Mouse (Mus musculus) limb, embryonic 15.5 days (tissue): ENCODE results near the gene Nsmce3. TPM values are rescaled to one million over a fixed set of nuclear protein-coding genes. Genes with fewer than 3 reads are reported as not detected.

Source experiments
- ATAC-seq: fragments of 200-750 bp; cut with Nextera tagmentation; 2 replicates; pipeline ENCODE4 v1.8.0; 2017; ENCODE audit warnings: low read depth, moderate TSS enrichment; ENCODE audit not compliant: insufficient number of reproducible peaks, low FRiP score, low TSS enrichment
- H3K27ac ChIP-seq: fragments of 300-500 bp; sonication (generic); 2 replicates; pipeline ENCODE4 v1.5.1; 2015; ENCODE audit warnings: moderate library complexity, mild to moderate bottlenecking, inconsistent platforms
- H3K27me3 ChIP-seq: fragments of 300-500 bp; sonication (generic); 2 replicates; pipeline ENCODE4 v1.6.1; 2015; ENCODE audit warnings: inconsistent platforms
- H3K36me3 ChIP-seq: fragments of 300-500 bp; sonication (generic); 2 replicates; pipeline ENCODE4 v1.6.1; 2015; ENCODE audit warnings: inconsistent platforms
- H3K4me1 ChIP-seq: fragments of 300-500 bp; sonication (generic); 2 replicates; pipeline ENCODE4 v1.6.1; 2015; ENCODE audit warnings: inconsistent platforms
- H3K4me2 ChIP-seq: fragments of 300-500 bp; sonication (generic); 2 replicates; pipeline ENCODE4 v1.6.1; 2015; ENCODE audit warnings: mild to moderate bottlenecking, inconsistent platforms
- H3K4me3 ChIP-seq: fragments of 300-500 bp; sonication (generic); 2 replicates; pipeline ENCODE4 v1.5.1; 2015; ENCODE audit warnings: mild to moderate bottlenecking, inconsistent platforms
- H3K9ac ChIP-seq: fragments of 300-500 bp; sonication (generic); 2 replicates; pipeline ENCODE4 v1.6.1; 2015; ENCODE audit warnings: inconsistent platforms
- H3K9me3 ChIP-seq: fragments of 300-500 bp; sonication (generic); 2 replicates; pipeline ENCODE4 v1.6.1; 2016; ENCODE audit warnings: inconsistent platforms
- WGBS: fragments of 180-500 bp; shearing (Covaris S2); methylation state at CpG from one replicate; pipeline ENCODE4 v1.1.7; 2015; 5-methylcytosine and 5-hydroxymethylcytosine counted together
- polyA plus RNA-seq: library from polyadenylated mRNA; unstranded; fragments of >200 nt; fragmentation: Nextera tagmentation; extraction: Ambion mirVana; gene quantifications from 2 replicates; pipeline ENCODE4 v1.2.1, GENCODE M21; 2015

Gene Nsmce3
- polyA plus RNA-seq = 10.9 TPM in 2 replicates

DNA sequence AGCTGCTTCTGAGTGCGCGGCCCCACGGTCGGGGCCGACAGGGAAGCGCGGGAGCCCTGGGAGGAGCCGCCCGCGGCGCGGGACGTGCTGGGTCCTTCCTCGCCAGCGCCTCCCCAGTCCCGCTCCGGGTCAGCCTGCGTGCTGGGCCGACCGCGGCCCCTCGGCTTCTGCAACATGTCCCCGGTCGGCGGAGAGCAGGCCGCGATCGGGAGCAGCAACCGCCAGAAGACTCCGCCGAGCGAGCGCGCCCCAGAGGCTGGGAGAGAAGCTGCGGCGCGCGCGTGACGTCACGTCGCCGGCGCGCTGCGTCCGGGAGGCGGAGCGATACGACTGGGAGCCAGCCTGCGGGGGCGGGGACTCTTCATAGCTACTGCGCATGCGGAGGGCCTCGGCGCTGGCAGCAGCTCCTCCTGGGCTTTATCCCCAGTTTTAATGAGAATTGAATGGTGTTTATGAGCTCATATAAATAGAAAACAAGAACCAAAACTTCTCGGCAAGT is at the start of gene Nsmce3:
Nsmce3 (minus strand) TSS at position 255 of the 499 bp plus-strand sequence.
- no peaks in the 10 kb centered on the region for H3K9me3 ChIP-seq
- H3K27me3 ChIP-seq = peaks cover 16% of the 10 kb centered on the region; the same call in 1 of the 2 replicates
- H3K4me3 ChIP-seq = peak within 1 kb of the TSS; percentile 70
- ATAC-seq = peak; percentile 92
- peak within 1 kb of the TSS; percentile 75 for H3K4me2 ChIP-seq
- H3K36me3 ChIP-seq = no peaks in the 10 kb centered on the region
- peak within 1 kb of the TSS; percentile 96 for H3K27ac ChIP-seq
- peak within 1 kb of the TSS; percentile 84 for H3K9ac ChIP-seq
- H3K4me1 ChIP-seq = peaks cover 18% of the 10 kb centered on the region
- WGBS = under 1% methylated on average over 57 of the region's 57 CpGs

- no peak for ATAC-seq
- no peak overlapping the region for H3K9ac ChIP-seq
- H3K4me2 ChIP-seq = no peak overlapping the region
- 85% methylated on average over 13 of the region's 13 CpGs for WGBS
- H3K4me3 ChIP-seq = no peak overlapping the region
- no peaks in the 10 kb centered on the region; the same call in 1 of the 2 replicates for H3K9me3 ChIP-seq
- H3K36me3 ChIP-seq = no peaks in the 10 kb centered on the region
- H3K27ac ChIP-seq = no peak overlapping the region
- H3K27me3 ChIP-seq = no peaks in the 10 kb centered on the region
- H3K4me1 ChIP-seq = no peaks in the 10 kb centered on the region
These were observed 48.4 kb upstream of the Nsmce3 start for GRCm38 (mm10) chr7:64921189-64921588.

- Histone ChIP-seq H3K9ac (no peak overlapping the region), H3K4me3 (no peak overlapping the region), H3K27me3 (no peaks in the 10 kb centered on the region), H3K36me3 (no peaks in the 10 kb centered on the region), H3K27ac (no peak overlapping the region), H3K9me3 (no peaks in the 10 kb centered on the region; the same call in 1 of the 2 replicates), H3K4me1 (no peaks in the 10 kb centered on the region), H3K4me2 (no peak overlapping the region)
- no peak for ATAC-seq
- WGBS = 86% methylated on average over 5 of the region's 5 CpGs
These were observed 47.9 kb upstream of the Nsmce3 start for GRCm38 (mm10) chr7:64920735-64921134.

DNA sequence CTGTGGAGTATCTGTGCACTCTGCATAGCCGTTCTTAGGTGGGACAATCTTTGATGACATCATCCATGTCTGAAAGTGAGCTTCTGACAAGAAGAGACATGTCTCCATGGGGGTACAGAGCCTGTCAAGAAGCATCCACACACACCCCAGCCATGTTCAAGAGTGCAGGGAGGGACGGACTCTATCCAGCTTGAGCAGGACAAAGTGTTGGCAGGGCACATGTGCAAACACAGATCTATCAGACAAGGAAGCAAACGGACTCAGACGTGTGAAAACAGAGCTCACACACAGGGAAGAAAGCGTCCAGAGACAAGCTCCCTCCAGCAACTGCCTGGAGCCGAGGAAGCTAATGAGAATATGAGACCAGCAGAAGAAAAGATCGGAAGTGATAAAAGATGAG is 43.9 kb upstream of the Nsmce3 start:
- no peak for ATAC-seq
- H3K9me3 ChIP-seq = no peaks in the 10 kb centered on the region; the same call in 1 of the 2 replicates

GRCm38 (mm10) chr7:64915121-64915520 is 42.3 kb upstream of the Nsmce3 start:
- no peak overlapping the region for H3K9ac ChIP-seq
- H3K27ac ChIP-seq = no peak overlapping the region
- H3K4me1 ChIP-seq = no peaks in the 10 kb centered on the region
- ATAC-seq = no peak
- H3K9me3 ChIP-seq = no peaks in the 10 kb centered on the region; the same call in 1 of the 2 replicates
- H3K4me3 ChIP-seq = no peak overlapping the region
- no peak overlapping the region for H3K4me2 ChIP-seq
- 28% methylated on average over 2 of the region's 2 CpGs for WGBS
- H3K27me3 ChIP-seq = no peaks in the 10 kb centered on the region
- no peaks in the 10 kb centered on the region for H3K36me3 ChIP-seq

More for the DNA sequence above, 43.9 kb upstream of the Nsmce3 start:
- WGBS = 24% methylated on average over 7 of the region's 7 CpGs
- no peaks in the 10 kb centered on the region for H3K27me3 ChIP-seq
- H3K4me1 ChIP-seq = no peaks in the 10 kb centered on the region
- no peaks in the 10 kb centered on the region for H3K36me3 ChIP-seq
- H3K4me3 ChIP-seq = no peak overlapping the region
- no peak overlapping the region for H3K27ac ChIP-seq
- no peak overlapping the region for H3K9ac ChIP-seq
- no peak overlapping the region for H3K4me2 ChIP-seq

DNA sequence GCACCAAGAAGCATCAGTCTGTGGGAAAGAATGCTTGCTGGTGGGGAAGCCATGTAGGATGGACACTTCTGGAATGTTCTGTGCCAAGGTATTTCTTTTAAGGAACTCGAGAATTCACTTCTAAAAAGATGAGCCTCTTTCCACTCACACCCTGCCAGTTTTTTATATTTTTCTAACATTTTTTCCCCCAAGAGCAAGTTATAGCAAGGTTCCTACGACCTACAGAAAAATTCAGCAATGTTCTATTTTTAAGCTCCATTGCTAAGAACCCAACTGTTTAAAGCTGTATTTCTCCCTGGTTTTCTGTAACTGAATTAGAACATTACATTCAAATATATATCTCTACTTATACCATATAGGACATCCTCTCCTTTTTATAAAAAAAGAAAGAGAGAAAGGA is 39.1 kb upstream of the Nsmce3 start:
- WGBS = 66% methylated on average over 2 of the region's 2 CpGs

DNA sequence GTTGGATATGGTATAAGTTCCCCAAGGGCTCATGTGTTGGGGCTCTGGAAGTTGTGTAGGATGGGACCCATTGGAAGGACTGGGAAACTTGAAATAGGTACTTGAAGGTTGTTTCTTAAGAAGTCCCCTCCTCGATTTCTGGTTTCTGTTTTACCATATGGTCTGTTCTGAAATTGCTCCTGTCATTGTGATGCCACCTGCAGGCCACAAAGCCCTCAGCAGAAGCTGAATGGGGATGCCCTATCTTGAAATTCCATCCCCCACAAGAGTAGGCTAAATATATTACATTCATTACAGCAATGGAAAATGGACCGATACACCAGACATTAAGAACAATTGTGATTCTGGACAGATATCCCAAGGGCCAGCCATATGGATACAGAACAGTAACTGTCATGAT is 37.4 kb upstream of the Nsmce3 start:
- Histone ChIP-seq H3K4me1 (no peaks in the 10 kb centered on the region), H3K4me2 (no peak overlapping the region), H3K9me3 (no peaks in the 10 kb centered on the region), H3K36me3 (no peaks in the 10 kb centered on the region), H3K4me3 (no peak overlapping the region), H3K9ac (no peak overlapping the region), H3K27ac (no peak overlapping the region), H3K27me3 (no peaks in the 10 kb centered on the region)
- ATAC-seq = no peak
- 84% methylated on average over 2 of the region's 2 CpGs for WGBS

More for the DNA sequence above, 39.1 kb upstream of the Nsmce3 start:
- H3K36me3 ChIP-seq = no peaks in the 10 kb centered on the region
- no peak overlapping the region for H3K9ac ChIP-seq
- ATAC-seq = no peak
- H3K4me1 ChIP-seq = no peaks in the 10 kb centered on the region
- H3K4me2 ChIP-seq = no peak overlapping the region
- H3K27me3 ChIP-seq = no peaks in the 10 kb centered on the region
- H3K27ac ChIP-seq = no peak overlapping the region
- H3K4me3 ChIP-seq = no peak overlapping the region
- no peaks in the 10 kb centered on the region for H3K9me3 ChIP-seq

DNA sequence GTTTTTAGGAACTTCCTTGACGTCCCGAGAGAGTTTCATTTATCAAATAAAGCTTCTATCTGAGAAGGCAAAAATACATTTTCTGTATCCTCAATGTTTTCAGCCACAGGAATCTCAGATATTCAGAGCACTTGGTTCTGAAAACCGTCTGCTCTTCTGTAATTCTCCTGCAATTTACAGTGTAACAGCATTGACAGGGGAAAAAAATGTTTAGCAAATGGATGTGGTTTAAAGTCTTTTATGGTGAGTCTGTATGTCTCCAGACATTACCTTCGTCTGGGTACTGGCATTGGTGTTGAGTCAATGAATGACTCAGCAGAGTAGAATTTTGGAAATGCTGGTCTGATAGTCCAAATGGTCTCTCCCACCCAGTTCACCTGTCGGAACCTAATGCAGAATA is 34.2 kb upstream of the Nsmce3 start:
- no peaks in the 10 kb centered on the region for H3K36me3 ChIP-seq
- H3K4me1 ChIP-seq = no peaks in the 10 kb centered on the region
- no peak overlapping the region for H3K9ac ChIP-seq
- H3K4me2 ChIP-seq = no peak overlapping the region
- H3K9me3 ChIP-seq = no peaks in the 10 kb centered on the region
- WGBS = 49% methylated on average over 5 of the region's 5 CpGs
- no peak overlapping the region for H3K4me3 ChIP-seq
- no peak overlapping the region for H3K27ac ChIP-seq
- H3K27me3 ChIP-seq = no peaks in the 10 kb centered on the region
- ATAC-seq = no peak

GRCm38 (mm10) chr7:64905506-64905905 is 32.7 kb upstream of the Nsmce3 start:
- no peak overlapping the region for H3K9ac ChIP-seq
- no peak overlapping the region for H3K4me3 ChIP-seq
- H3K27me3 ChIP-seq = no peaks in the 10 kb centered on the region
- no peak for ATAC-seq
- no peak overlapping the region for H3K27ac ChIP-seq
- no peaks in the 10 kb centered on the region for H3K36me3 ChIP-seq
- no peaks in the 10 kb centered on the region for H3K9me3 ChIP-seq
- H3K4me1 ChIP-seq = no peaks in the 10 kb centered on the region
- no peak overlapping the region for H3K4me2 ChIP-seq
- WGBS = 93% methylated on average over 3 of the region's 3 CpGs

DNA sequence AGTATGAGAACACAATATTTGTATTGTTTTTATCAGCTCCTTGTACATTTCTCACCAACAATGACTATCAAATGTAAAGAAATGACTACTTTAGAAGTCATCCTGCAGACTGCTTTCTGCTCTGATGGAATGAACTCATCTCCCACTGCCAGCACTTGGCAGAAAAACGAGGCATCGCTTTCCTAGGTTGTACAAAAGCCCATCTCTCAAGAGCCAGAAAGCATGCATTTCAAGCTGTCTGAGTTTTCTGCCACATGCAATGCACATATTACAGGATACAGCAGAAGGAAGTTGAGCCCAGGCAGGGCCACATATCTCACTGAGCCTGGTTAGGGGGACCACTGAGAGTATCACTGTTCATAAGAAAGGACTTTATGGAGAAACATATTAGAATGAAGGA is 27.5 kb upstream of the Nsmce3 start:
- H3K9ac ChIP-seq = no peak overlapping the region
- H3K27ac ChIP-seq = no peak overlapping the region
- no peaks in the 10 kb centered on the region for H3K36me3 ChIP-seq
- H3K4me1 ChIP-seq = no peaks in the 10 kb centered on the region
- H3K27me3 ChIP-seq = no peaks in the 10 kb centered on the region
- 83% methylated on average over 2 of the region's 2 CpGs for WGBS
- no peak for ATAC-seq
- no peaks in the 10 kb centered on the region for H3K9me3 ChIP-seq
- no peak overlapping the region for H3K4me2 ChIP-seq
- no peak overlapping the region for H3K4me3 ChIP-seq

DNA sequence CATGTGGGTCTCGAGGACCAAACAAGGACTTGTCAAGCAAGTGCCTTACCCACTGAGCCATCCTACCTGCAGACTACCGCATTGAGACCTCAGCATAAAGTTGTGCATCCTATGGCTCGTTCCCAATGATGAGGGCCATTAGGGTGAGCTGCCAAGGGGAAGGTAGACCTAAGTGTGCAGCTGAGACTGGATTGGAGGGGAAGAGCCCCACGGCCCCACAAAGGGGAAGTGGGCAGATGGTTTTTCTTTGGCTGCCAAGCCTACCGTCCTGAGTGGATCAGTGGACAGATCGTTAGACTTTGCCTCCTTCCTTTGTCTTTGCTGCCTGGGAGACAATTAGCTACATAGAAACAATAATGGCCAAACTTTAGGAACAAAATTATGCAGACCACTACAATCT is 23.8 kb upstream of the Nsmce3 start:
- H3K4me2 ChIP-seq = no peak overlapping the region

GRCm38 (mm10) chr7:64895685-64896101 is 22.9 kb upstream of the Nsmce3 start:
- no peak for ATAC-seq
- Histone ChIP-seq H3K27ac (no peak overlapping the region), H3K36me3 (no peaks in the 10 kb centered on the region), H3K4me1 (no peaks in the 10 kb centered on the region), H3K27me3 (no peaks in the 10 kb centered on the region), H3K9me3 (no peaks in the 10 kb centered on the region), H3K9ac (no peak overlapping the region), H3K4me2 (no peak overlapping the region), H3K4me3 (no peak overlapping the region)
- 33% methylated on average over 5 of the region's 5 CpGs for WGBS

More for the DNA sequence above, 23.8 kb upstream of the Nsmce3 start:
- H3K27me3 ChIP-seq = no peaks in the 10 kb centered on the region
- H3K4me1 ChIP-seq = no peaks in the 10 kb centered on the region
- H3K27ac ChIP-seq = no peak overlapping the region
- H3K4me3 ChIP-seq = no peak overlapping the region
- no peaks in the 10 kb centered on the region for H3K36me3 ChIP-seq
- no peaks in the 10 kb centered on the region for H3K9me3 ChIP-seq
- 91% methylated on average over 6 of the region's 6 CpGs for WGBS
- H3K9ac ChIP-seq = no peak overlapping the region
- no peak for ATAC-seq

DNA sequence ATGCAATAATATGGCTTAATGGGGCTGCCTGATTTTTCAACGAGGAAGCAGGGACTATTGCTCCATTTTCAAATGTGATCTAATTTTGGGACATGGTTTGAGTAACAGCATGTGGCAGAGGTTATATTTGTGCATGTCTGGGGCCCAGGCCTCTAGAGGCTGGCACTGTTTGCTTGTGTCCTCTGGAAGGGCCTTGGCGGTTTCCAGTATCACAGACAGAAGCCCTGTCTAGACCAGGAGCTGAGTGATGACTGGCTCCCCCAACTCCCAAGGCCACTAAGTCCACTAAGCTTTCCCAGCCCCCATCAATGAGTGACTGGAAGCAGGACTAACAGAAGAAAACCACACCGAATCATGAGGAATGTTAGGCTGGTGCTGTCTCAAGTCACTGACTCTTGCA is 18.3 kb upstream of the Nsmce3 start:
- WGBS = 58% methylated on average over 3 of the region's 3 CpGs
- ATAC-seq = no peak
- Histone ChIP-seq H3K27ac (no peak overlapping the region), H3K27me3 (no peaks in the 10 kb centered on the region), H3K9ac (no peak overlapping the region), H3K4me2 (no peak overlapping the region), H3K9me3 (no peaks in the 10 kb centered on the region), H3K36me3 (no peaks in the 10 kb centered on the region), H3K4me1 (0 out of 2 replicates have a peak, but pooled peaks cover 5% of the 10 kb centered on the region), H3K4me3 (no peak overlapping the region)
